Mouse (Mus musculus) cerebellum, adult (tissue): Measurements from ENCODE around the gene Pou6f1.

Experiments used
- ATAC-seq: cut with Nextera tagmentation; 2 replicates; pipeline ENCODE4 v1.9.2; 2017; ENCODE audit warnings: mild to moderate bottlenecking, moderate library complexity, mixed read lengths; ENCODE audit not compliant: insufficient number of reproducible peaks, low FRiP score, low TSS enrichment

Gene Pou6f1

GRCm38 (mm10) chr15:100527900-100528299, 71.9 kb downstream of the Pou6f1 start:
- ATAC-seq = no peak

DNA sequence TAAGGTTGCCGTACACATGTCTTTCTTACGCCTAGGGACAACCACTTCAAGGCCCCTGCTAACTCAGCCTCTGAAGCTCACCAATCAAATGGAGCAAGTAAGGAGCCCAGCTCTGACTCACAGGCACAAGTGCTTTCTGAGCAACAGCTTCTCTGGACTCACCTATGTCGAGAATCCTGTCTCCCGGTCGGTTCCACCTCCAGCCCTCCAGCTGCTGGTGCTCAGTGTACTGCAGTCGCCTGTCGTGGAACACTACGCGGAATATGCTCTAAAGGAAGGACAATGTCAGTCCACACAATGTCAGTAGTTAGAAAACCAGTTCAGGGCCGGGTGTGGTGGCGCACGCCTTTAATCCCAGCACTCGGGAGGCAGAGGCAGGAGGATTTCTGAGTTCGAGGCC, 74.4 kb downstream of the Pou6f1 start:
- ATAC-seq = no peak
